Mouse (Mus musculus): ENCODE measurements around the gene Pank4. TPM values are rescaled to one million over a fixed set of nuclear protein-coding genes. Genes with fewer than 3 reads are reported as not detected.
A peak's percentile ranks its signal among the peaks of the same experiment; 100 is the strongest.

Pank4 gene
- 41.2 and 46.3 TPM in 2 replicates for polyA plus RNA-seq (2016; fragmentation: Nextera tagmentation; extraction: Ambion mirVana)

DNA sequence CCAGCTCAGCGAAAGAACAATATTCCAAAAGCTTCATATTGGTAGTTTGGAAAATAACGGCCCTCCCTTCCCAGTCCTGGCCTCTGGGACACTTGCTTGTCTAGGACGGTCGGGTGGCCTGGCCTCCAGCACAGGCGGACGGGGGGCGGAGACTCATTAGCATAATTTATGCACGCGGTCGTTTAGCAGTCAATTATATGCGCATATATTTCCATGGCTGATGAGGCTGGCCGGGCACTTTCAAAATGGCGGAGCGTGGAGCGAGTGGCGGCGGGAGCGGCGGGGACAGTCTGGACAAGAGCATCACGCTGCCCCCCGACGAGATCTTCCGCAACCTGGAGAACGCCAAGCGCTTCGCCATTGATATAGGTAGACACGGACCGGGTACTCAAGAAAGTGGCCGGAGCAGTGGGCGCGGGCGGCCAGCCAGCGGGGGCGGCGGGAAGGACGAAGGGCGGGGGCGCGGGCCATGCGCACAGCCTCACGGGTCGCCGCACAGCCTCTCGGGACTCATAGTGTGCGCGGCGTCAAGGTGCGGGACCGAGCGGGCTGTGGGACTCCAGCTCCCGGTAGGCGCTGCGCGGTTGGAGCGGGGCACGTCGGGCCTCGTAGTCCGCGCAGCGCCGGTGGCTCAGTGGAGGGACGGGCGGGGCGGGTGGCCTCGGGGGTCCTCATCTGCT lies at the start of gene Pank4:
Gene Pank4, plus strand, starts transcription at position 223 of the 680 bp plus-strand sequence.
- WGBS: under 1% methylated on average over 63 of the region's 66 CpGs
- H3K27me3 ChIP-seq (replicated peaks): peaks cover 23% of the 10 kb centered on the region; the same call in 1 of the 2 replicates
- peak within 1 kb of the TSS; percentile 95 for H3K27ac ChIP-seq
- peaks cover 5% of the 10 kb centered on the region; the same call in 1 of the 2 replicates for H3K36me3 ChIP-seq
- H3K4me2 ChIP-seq (replicated peaks): peak within 1 kb of the TSS; percentile 85
- H3K9me3 ChIP-seq: no peaks in the 10 kb centered on the region
- peaks cover 62% of the 10 kb centered on the region for H3K4me1 ChIP-seq
- peak; percentile 79 for ATAC-seq (ENCODE audit: low FRiP score, low read depth)
- H3K9ac ChIP-seq: peak within 1 kb of the TSS; percentile 98
- H3K4me3 ChIP-seq: peak within 1 kb of the TSS; percentile 80

DNA sequence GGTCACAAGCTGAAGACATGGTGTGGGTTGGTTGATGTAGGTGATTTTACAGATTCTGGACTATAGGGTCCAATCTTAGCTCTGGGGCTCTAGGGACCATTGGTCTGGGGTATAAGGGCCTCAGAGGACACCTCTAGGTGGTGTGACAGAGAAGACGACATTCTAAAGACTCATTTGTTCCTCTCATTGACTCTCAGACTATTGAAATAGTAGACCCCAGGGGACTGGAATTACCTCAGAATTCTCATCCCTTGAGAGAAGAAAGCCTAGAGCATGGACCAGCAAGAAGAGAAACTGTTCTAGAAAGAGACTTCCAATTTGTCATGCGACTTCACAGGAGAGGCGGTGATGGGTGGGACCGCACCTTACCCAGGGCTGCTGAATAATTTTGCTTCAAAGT lies 49.7 kb upstream of the Pank4 start:
- no peak for ATAC-seq (ENCODE audit: low FRiP score, low read depth)
- H3K4me2 ChIP-seq (replicated peaks): no peak overlapping the region
- H3K4me1 ChIP-seq: no peaks in the 10 kb centered on the region; the same call in 1 of the 2 replicates
- no peak overlapping the region for H3K27ac ChIP-seq
- no peak overlapping the region for H3K9ac ChIP-seq
- H3K36me3 ChIP-seq: no peaks in the 10 kb centered on the region
- no peaks in the 10 kb centered on the region for H3K27me3 ChIP-seq (replicated peaks)
- no peaks in the 10 kb centered on the region for H3K9me3 ChIP-seq
- H3K4me3 ChIP-seq: no peak overlapping the region
- 91% methylated on average over 4 of the region's 4 CpGs for WGBS

DNA sequence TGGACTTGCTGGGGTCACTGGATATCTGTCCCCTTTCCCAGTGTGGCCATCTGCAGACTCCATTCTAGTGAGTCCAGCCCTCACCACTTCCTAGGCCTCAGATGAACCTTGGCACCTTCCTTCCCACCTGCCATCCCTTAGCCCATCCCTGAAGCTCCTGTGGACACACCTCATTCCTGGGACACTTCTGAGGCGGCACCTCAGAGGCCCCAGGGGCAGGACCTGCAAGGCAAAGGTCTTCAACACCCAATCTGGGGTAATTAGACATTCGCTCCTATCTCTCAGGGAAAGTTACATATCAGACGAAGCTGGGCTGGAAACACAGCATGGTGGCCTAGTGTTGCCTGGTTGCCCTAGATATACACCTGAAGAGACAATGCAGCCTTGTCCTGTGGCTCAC lies 49.2 kb upstream of the Pank4 start:
- H3K36me3 ChIP-seq: no peaks in the 10 kb centered on the region
- 82% methylated on average over 3 of the region's 3 CpGs for WGBS
- H3K4me2 ChIP-seq (replicated peaks): no peak overlapping the region
- H3K4me1 ChIP-seq: no peaks in the 10 kb centered on the region; the same call in 1 of the 2 replicates
- H3K9ac ChIP-seq: no peak overlapping the region
- no peaks in the 10 kb centered on the region for H3K9me3 ChIP-seq
- no peak overlapping the region for H3K4me3 ChIP-seq
- no peak overlapping the region for H3K27ac ChIP-seq
- H3K27me3 ChIP-seq (replicated peaks): no peaks in the 10 kb centered on the region
- no peak for ATAC-seq (ENCODE audit: low FRiP score, low read depth)

DNA sequence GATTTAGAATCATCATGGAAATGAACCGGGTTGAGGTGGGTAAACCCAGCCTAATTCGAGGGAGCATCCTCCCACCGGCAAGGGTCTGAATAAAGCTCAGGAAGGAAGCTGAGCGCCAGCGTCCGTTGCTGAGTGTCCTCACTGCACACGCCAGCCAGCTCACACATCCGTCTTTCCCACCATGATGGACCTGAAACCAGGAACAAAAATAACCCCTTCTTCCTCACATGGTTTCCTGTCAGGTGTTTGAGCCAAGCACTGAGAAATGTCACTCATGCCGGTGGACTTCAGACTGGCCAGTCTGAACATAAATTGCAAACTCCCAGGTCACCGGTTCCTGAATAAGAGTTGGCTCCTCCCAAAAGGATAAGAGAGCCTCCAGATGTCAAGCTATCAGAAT lies 48.6 kb upstream of the Pank4 start:
- 92% methylated on average over 10 of the region's 10 CpGs for WGBS

DNA sequence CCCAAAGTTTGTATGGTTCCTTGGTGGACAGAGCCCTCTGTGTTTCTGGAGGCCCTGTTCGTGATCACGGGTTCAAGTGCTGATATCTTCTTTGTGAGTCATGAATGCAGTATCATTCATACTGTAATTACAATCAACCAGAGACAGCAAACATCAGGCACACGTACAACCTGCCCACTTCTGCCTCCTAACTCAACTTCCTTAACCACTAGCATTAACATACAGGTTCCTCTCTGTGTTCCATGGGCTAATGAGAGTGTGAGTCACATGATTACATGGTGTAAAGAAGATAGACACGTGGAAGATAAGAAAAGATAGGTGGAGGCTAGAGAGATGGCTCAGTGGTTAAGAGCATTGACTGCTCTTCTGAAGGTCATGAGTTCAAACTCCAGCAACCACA lies 47.3 kb upstream of the Pank4 start:
- Histone ChIP-seq H3K9ac (no peak overlapping the region), H3K27me3 (replicated peaks) (no peaks in the 10 kb centered on the region), H3K4me2 (replicated peaks) (no peak overlapping the region), H3K27ac (no peak overlapping the region), H3K4me1 (no peaks in the 10 kb centered on the region), H3K4me3 (no peak overlapping the region), H3K36me3 (no peaks in the 10 kb centered on the region), H3K9me3 (no peaks in the 10 kb centered on the region)
- no peak for ATAC-seq (ENCODE audit: low FRiP score, low read depth)
- WGBS: 86% methylated on average over 4 of the region's 4 CpGs

More for the DNA sequence above, 48.6 kb upstream of the Pank4 start:
- no peak overlapping the region for H3K4me3 ChIP-seq
- H3K9me3 ChIP-seq: no peaks in the 10 kb centered on the region
- no peak for ATAC-seq (ENCODE audit: low FRiP score, low read depth)
- no peak overlapping the region for H3K4me2 ChIP-seq (replicated peaks)
- no peak overlapping the region for H3K27ac ChIP-seq
- H3K9ac ChIP-seq: no peak overlapping the region
- no peaks in the 10 kb centered on the region for H3K27me3 ChIP-seq (replicated peaks)
- H3K4me1 ChIP-seq: no peaks in the 10 kb centered on the region; the same call in 1 of the 2 replicates
- no peaks in the 10 kb centered on the region for H3K36me3 ChIP-seq

DNA sequence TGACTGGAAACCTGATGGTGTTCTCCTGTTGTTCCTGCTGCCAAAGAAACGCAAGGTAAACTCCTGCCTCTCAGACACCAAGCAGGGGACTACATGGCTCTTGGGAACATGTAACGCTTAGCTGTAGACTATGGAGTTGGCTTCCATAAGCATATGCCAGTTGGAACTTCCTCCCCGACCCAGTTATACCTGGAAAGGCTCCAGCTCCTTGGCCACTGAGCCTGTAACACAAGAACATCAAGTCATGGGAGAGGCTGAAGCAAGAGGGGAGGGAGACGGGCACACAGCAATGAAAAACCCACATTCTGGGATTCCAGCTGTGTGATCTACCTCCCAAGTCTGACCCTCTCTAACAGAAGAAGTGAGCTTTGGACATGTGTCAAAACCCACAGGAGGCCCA lies 41.6 kb upstream of the Pank4 start:
- H3K9ac ChIP-seq: no peak overlapping the region
- H3K4me3 ChIP-seq: no peak overlapping the region
- 85% methylated on average over 4 of the region's 4 CpGs for WGBS
- ATAC-seq (ENCODE audit: low FRiP score, low read depth): no peak
- H3K4me2 ChIP-seq (replicated peaks): no peak overlapping the region
- no peaks in the 10 kb centered on the region for H3K9me3 ChIP-seq
- no peaks in the 10 kb centered on the region for H3K27me3 ChIP-seq (replicated peaks)
- no peaks in the 10 kb centered on the region for H3K4me1 ChIP-seq
- no peak overlapping the region for H3K27ac ChIP-seq
- no peaks in the 10 kb centered on the region for H3K36me3 ChIP-seq

DNA sequence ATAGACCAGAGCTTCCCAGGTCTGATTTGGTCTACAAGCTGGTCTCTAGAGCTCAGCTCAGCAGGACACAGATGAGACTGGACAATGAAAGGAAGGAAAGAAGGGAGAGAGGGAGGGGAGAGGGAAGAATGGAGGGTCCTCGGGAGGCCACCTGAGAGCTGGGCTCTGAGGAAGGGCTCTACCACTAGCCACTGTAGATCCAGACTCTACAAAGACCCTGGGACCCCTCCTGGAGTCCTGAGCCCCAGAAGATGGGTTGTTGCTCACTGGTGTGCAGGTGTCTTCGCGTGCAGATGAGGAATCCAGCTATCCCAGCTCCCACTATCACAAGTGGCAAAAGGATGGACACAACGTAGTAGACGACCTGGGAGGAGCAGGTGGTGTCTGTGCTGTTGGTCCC lies 41.0 kb upstream of the Pank4 start:
- Histone ChIP-seq H3K4me1 (no peaks in the 10 kb centered on the region), H3K9ac (no peak overlapping the region), H3K27me3 (replicated peaks) (no peaks in the 10 kb centered on the region), H3K36me3 (no peaks in the 10 kb centered on the region), H3K4me3 (no peak overlapping the region), H3K4me2 (replicated peaks) (no peak overlapping the region), H3K27ac (no peak overlapping the region), H3K9me3 (no peaks in the 10 kb centered on the region)
- no peak for ATAC-seq (ENCODE audit: low FRiP score, low read depth)
- WGBS: 82% methylated on average over 5 of the region's 5 CpGs

DNA sequence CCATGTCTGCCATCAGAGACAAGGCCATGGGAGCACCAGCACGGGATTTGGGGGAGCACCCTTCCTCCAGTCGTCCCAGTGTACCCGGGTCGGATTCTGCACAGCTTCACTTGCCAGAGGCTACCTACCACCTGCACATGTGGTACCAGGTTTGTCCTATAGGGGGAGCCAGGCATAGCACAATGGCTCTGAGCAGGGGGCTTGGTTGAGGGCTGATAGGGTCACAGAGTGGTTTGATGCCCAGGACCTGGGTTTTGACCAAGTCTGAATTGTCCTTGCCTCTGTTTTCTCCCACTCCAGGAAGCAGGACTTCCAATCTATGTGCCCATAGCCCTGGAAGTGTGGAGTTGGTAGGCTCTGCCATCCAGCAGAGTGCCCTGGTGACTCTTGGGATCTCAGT lies 38.5 kb upstream of the Pank4 start:
- 54% methylated on average over 4 of the region's 4 CpGs for WGBS

DNA sequence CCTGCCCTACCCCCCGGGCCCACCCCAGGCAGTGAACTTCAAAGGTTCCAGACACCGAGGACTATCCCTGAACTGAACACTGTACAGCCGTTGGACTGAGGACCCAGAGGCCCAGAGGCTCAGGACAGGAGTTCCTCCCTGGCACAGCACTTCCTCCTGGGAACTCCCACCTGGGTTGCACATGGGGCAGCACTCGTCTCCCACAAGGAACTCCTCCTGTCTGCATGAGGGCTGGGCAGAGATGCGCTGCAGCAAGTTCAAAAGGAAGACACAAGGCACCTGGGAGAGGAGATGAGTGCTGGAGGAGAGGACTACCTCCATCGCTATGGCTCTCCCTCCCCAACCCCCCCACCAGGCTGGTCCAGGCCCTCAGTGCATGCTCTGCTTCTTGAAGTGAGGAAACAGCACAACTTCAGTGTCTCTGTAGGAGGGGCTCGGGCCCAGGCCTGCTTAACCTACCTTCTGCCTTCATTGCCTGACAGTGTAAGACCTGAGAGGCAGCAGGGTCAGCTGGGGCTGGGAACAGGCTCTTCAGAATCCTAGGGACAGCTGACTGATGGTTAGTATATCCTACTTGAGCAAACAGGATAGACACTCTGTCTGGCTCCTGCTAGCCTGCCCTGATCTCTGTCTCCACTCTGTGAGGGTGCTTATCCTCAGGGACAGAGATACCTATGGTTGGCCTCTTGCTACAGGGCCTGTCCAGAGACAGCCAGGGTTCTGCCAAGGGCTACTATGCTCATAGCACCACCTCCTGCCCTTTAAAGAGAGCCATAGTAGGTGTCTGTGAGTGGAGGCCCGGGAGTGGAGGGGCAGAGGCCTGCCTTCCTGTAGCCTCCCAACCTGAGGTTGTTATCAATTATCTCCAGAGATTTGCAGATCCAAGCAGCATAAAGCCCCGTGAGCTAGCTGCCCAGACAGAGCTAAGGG lies 36.7 kb upstream of the Pank4 start:
- ATAC-seq (ENCODE audit: low FRiP score, low read depth): no peak
- Histone ChIP-seq H3K4me1 (0 out of 2 replicates have a peak, but pooled peaks cover 4% of the 10 kb centered on the region), H3K4me2 (replicated peaks) (no peak overlapping the region), H3K27me3 (replicated peaks) (no peaks in the 10 kb centered on the region), H3K9ac (no peak overlapping the region), H3K4me3 (no peak overlapping the region), H3K36me3 (no peaks in the 10 kb centered on the region), H3K9me3 (no peaks in the 10 kb centered on the region), H3K27ac (no peak overlapping the region)
- WGBS: 68% methylated on average over 9 of the region's 9 CpGs

More for the DNA sequence above, 38.5 kb upstream of the Pank4 start:
- H3K9ac ChIP-seq: no peak overlapping the region
- H3K9me3 ChIP-seq: no peaks in the 10 kb centered on the region
- no peaks in the 10 kb centered on the region for H3K36me3 ChIP-seq
- H3K27me3 ChIP-seq (replicated peaks): no peaks in the 10 kb centered on the region
- H3K4me1 ChIP-seq: 0 out of 2 replicates have a peak, but pooled peaks cover 4% of the 10 kb centered on the region
- H3K4me3 ChIP-seq: no peak overlapping the region
- no peak overlapping the region for H3K4me2 ChIP-seq (replicated peaks)
- no peak for ATAC-seq (ENCODE audit: low FRiP score, low read depth)
- no peak overlapping the region for H3K27ac ChIP-seq

DNA sequence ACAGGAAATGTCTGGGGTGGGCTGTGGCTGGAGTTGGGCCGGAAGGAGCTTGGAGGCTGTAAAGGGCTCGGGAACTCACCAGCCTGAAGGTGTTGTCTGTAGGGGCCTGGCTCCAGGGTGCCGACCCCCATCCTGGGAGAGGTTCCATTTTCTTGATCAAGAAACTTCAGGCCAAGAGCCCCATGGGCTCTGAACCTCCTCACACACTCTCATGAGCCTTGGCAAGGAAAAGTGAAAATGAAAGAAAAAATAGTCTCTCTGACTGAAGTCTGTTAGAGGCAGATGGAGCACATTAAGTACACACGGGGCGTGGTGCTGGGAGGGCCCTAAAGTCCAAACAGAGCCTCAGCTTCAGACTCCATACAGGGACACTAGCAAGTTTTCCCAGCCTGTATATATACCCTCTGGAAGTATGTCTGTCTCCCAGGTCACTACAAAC lies 36.0 kb upstream of the Pank4 start:
- Histone ChIP-seq H3K36me3 (no peaks in the 10 kb centered on the region), H3K4me3 (no peak overlapping the region), H3K4me1 (0 out of 2 replicates have a peak, but pooled peaks cover 4% of the 10 kb centered on the region), H3K9me3 (no peaks in the 10 kb centered on the region), H3K4me2 (replicated peaks) (no peak overlapping the region), H3K9ac (no peak overlapping the region), H3K27ac (no peak overlapping the region), H3K27me3 (replicated peaks) (no peaks in the 10 kb centered on the region)
- ATAC-seq (ENCODE audit: low FRiP score, low read depth): no peak
- 66% methylated on average over 5 of the region's 5 CpGs for WGBS

DNA sequence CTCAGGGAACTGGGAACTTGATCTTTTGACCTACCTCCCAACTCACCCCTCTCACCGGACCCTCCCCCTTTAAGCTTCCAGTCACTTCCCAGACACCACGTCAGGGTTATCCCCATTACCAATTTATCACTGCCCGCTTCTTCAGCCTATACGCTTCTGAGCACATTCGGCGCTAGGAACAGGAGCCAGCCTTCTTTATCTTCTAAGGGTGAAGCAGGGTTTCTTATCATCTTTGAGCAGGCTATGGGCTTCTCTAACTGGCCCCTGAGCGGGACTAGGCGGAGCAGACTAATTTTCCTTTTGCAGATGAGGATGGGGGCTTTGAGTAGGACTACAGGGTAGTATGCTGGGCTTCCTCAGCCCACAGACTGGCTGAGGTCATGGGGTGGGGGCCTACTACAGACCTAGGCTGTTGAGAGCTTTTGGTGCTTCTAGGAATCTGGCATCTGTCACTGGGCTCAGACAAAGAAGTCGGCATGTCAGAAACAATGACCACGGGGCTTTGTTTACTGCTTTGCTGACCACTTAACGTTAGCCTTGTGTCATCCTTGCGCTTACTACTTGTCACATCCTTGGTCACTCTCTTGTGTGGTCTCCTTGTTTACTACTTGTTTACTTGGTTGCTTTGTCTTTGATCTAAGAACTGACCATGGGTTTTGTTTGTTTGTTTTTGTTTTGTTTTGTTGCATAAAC lies 35.4 kb upstream of the Pank4 start, which contains the start of gene Tnfrsf14:
Gene Tnfrsf14, minus strand, starts transcription at position 169 of the 693 bp plus-strand sequence.
- ATAC-seq (ENCODE audit: low FRiP score, low read depth): no peak
- 0 out of 2 replicates have a peak, but pooled peaks cover 4% of the 10 kb centered on the region for H3K4me1 ChIP-seq
- no peak within 1 kb of the TSS for H3K9ac ChIP-seq
- H3K9me3 ChIP-seq: no peaks in the 10 kb centered on the region
- H3K27ac ChIP-seq: no peak within 1 kb of the TSS
- 49% methylated on average over 12 of the region's 12 CpGs for WGBS
- no peaks in the 10 kb centered on the region for H3K27me3 ChIP-seq (replicated peaks)
- H3K36me3 ChIP-seq: no peaks in the 10 kb centered on the region
- H3K4me3 ChIP-seq: no peak within 1 kb of the TSS
- H3K4me2 ChIP-seq (replicated peaks): no peak within 1 kb of the TSS
